Mouse (Mus musculus): ENCODE results near the gene Dph6. TPM values are rescaled to one million over a fixed set of nuclear protein-coding genes. Genes with fewer than 3 reads are reported as not detected.
"Not testable (repeated sequence)": the region's sequence is repeated elsewhere in the genome, so short reads cannot be mapped to it uniquely, and the experiment has no call there.

Dph6 gene
- polyA plus RNA-seq, 1 experiment from 2014 or later: 16.1 TPM

DNA sequence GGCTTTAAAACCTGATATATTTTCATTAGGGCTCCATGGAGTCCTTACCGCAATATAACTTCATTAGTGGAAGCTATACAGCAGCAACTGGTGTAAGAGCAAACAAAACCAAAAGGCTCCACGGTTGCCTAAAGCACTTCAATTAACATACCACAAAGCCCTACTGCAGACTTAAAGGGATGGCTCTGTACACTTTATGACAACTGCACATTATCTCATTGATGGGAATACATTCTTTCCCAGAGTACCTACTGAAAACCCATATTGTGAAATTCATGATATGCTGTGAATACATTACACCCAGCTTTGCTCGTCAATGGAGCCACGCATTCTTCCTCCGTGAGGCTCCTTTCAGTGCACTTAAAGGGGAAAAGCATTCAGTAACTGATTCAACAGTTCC lies 8.5 kb downstream of the Dph6 start:
- Histone ChIP-seq H3K36me3 (ENCODE audit: control insufficient read depth, insufficient read depth, low read length) (0 out of 2 replicates have a peak, but pooled peaks cover 2% of the 10 kb centered on the region), H3K4me1 (ENCODE audit: control insufficient read depth, insufficient read depth, low read length) (no peaks in the 10 kb centered on the region; the same call in 1 of the 2 replicates), H3K9me3 (replicated peaks; ENCODE audit: control insufficient read depth, low read length) (no peaks in the 10 kb centered on the region), H3K27me3 (replicated peaks; ENCODE audit: control insufficient read depth, insufficient read depth, low read length) (no peaks in the 10 kb centered on the region), H3K27ac (ENCODE audit: low read depth, low read length) (no peak overlapping the region), H3K4me3 (ENCODE audit: low read depth, low read length) (no peak overlapping the region), H3K9ac (ENCODE audit: low read length) (no peak overlapping the region), H3K4me2 (ENCODE audit: low read length) (no peak overlapping the region)
- ATAC-seq (peak; percentile 55; the same call in 1 of the 2 replicates), DNase-seq (ENCODE audit: low spot score) (peak; percentile 43)
- WGBS: 8% methylated on average over 5 of the region's 5 CpGs

DNA sequence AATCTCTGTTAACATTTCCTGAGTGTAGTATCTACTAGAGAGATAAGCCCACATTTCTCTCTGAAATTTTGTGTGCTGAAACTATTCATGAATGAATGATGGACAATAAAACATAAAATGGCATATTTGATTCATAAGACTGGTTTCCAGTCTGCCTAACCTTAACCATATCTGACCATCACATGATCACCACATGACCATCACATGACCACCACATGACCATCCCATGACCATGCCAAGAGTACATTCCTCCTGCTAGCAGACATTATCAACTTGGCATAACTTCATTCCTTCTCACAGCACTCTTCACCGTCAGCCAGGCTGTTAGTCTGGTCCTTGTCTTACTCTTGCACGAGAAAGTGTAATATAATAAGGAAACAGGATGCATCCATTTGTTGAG lies 10.9 kb downstream of the Dph6 start:
- Histone ChIP-seq H3K4me3 (ENCODE audit: low read depth, low read length) (no peak overlapping the region), H3K27me3 (replicated peaks; ENCODE audit: control insufficient read depth, insufficient read depth, low read length) (no peaks in the 10 kb centered on the region), H3K9me3 (replicated peaks; ENCODE audit: control insufficient read depth, low read length) (no peaks in the 10 kb centered on the region), H3K4me2 (ENCODE audit: low read length) (no peak overlapping the region), H3K4me1 (ENCODE audit: control insufficient read depth, insufficient read depth, low read length) (no peaks in the 10 kb centered on the region; the same call in 1 of the 2 replicates), H3K27ac (ENCODE audit: low read depth, low read length) (no peak overlapping the region), H3K9ac (ENCODE audit: low read length) (no peak overlapping the region), H3K36me3 (ENCODE audit: control insufficient read depth, insufficient read depth, low read length) (0 out of 2 replicates have a peak, but pooled peaks cover 2% of the 10 kb centered on the region)
- no peak for ATAC-seq
- WGBS: 99% methylated on average over 2 of the region's 2 CpGs
- DNase-seq (ENCODE audit: low spot score): no peak

- 19% methylated on average over 4 of the region's 4 CpGs for WGBS
Measured at GRCm38 (mm10) chr2:114624683-114625082, 30.1 kb downstream of the Dph6 start.

GRCm38 (mm10) chr2:114622550-114622939 lies 32.2 kb downstream of the Dph6 start:
- no peaks in the 10 kb centered on the region for H3K9me3 ChIP-seq (replicated peaks; ENCODE audit: control insufficient read depth, low read length)
- ATAC-seq (peak; percentile 79), DNase-seq (ENCODE audit: low spot score) (no peak)
- WGBS: 0% methylated on average over 2 of the region's 2 CpGs
- H3K4me2 ChIP-seq (ENCODE audit: low read length): no peak overlapping the region
- H3K27me3 ChIP-seq (replicated peaks; ENCODE audit: control insufficient read depth, insufficient read depth, low read length): no peaks in the 10 kb centered on the region
- H3K4me3 ChIP-seq (ENCODE audit: low read depth, low read length): no peak overlapping the region
- no peaks in the 10 kb centered on the region for H3K36me3 ChIP-seq (ENCODE audit: control insufficient read depth, insufficient read depth, low read length)
- peak overlapping the region; percentile 63 for H3K27ac ChIP-seq (ENCODE audit: low read depth, low read length)
- peaks cover 11% of the 10 kb centered on the region for H3K4me1 ChIP-seq (ENCODE audit: control insufficient read depth, insufficient read depth, low read length)
- no peak overlapping the region for H3K9ac ChIP-seq (ENCODE audit: low read length)

More at GRCm38 (mm10) chr2:114624683-114625082, 30.1 kb downstream of the Dph6 start:
- H3K4me2 ChIP-seq (ENCODE audit: low read length): 0 out of 2 replicates have a peak overlapping the region, but pooled peaks have one; percentile 8
- no peak overlapping the region for H3K4me3 ChIP-seq (ENCODE audit: low read depth, low read length)
- no peak overlapping the region for H3K27ac ChIP-seq (ENCODE audit: low read depth, low read length)
- H3K27me3 ChIP-seq (replicated peaks; ENCODE audit: control insufficient read depth, insufficient read depth, low read length): no peaks in the 10 kb centered on the region
- peak overlapping the region; percentile 6; the same call in 1 of the 2 replicates for H3K9ac ChIP-seq (ENCODE audit: low read length)
- no peak for DNase-seq (ENCODE audit: low spot score)
- peaks cover 11% of the 10 kb centered on the region for H3K4me1 ChIP-seq (ENCODE audit: control insufficient read depth, insufficient read depth, low read length)
- H3K36me3 ChIP-seq (ENCODE audit: control insufficient read depth, insufficient read depth, low read length): no peaks in the 10 kb centered on the region
- no peak for ATAC-seq
- no peaks in the 10 kb centered on the region for H3K9me3 ChIP-seq (replicated peaks; ENCODE audit: control insufficient read depth, low read length)

DNA sequence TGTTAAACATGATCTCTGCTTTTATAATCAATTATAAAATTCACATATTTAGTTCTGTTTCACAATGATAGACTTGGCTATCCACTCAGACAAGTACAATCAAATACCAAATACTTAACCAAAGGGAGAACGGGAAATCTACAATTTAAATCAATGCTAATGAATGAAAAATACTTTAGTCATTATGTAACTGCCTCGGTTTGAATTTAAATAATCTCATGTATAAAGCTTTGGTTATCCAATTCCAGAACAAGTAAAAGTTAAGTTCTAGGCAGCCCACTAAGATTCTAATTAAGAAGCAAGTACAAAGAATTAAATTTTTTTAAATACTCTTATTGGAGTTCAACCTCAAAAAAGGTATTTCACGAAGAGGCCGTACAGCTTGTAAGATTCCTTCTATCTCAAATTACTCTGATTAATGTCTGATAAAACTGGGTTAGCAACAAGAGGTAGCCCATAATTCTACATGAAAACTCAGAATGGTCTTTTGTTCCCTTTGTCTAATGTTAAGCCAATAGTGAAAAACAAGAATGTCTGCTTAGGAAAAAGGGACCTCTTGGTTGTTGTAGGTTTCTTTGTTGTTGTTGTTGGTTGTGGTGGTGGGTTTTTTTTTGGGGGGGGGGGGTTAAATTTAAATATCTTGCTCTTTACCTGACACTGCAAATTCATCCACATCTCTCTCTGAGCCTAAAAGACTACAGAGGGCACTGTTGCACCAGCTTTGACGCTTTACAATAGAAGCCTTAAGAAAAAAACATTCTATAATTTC lies 32.8 kb downstream of the Dph6 start:
- H3K27ac ChIP-seq (ENCODE audit: low read depth, low read length): peak overlapping the region; percentile 63; the same call in 1 of the 2 replicates
- 5% methylated on average over 5 of the region's 5 CpGs for WGBS
- no peak overlapping the region for H3K4me2 ChIP-seq (ENCODE audit: low read length)
- no peaks in the 10 kb centered on the region for H3K9me3 ChIP-seq (replicated peaks; ENCODE audit: control insufficient read depth, low read length)
- H3K4me1 ChIP-seq (ENCODE audit: control insufficient read depth, insufficient read depth, low read length): peaks cover 11% of the 10 kb centered on the region
- DNase-seq (ENCODE audit: low spot score) (peak; percentile 90), ATAC-seq (peak; percentile 86)
- no peaks in the 10 kb centered on the region for H3K27me3 ChIP-seq (replicated peaks; ENCODE audit: control insufficient read depth, insufficient read depth, low read length)
- no peak overlapping the region for H3K9ac ChIP-seq (ENCODE audit: low read length)
- H3K4me3 ChIP-seq (ENCODE audit: low read depth, low read length): no peak overlapping the region
- no peaks in the 10 kb centered on the region for H3K36me3 ChIP-seq (ENCODE audit: control insufficient read depth, insufficient read depth, low read length)

DNA sequence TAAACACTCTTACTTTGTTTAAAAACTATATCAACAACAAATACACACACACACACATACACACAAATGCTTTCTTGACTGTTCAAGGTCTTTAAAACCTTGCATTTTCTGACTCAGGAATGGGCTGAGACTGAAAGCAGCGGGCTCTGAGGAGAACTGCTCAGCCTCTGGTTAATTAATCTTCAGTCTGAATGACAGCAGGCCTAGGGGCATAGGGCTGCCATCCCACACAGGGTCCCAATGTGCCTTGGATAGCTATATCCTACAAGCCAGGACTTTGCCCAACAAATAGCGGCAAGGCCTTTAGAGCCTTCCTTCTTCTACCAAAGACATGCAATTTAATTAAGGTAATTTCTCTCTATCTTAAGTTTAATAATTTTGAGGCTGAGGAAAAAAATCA lies 43.2 kb downstream of the Dph6 start:
- no peaks in the 10 kb centered on the region for H3K9me3 ChIP-seq (replicated peaks; ENCODE audit: control insufficient read depth, low read length)
- 15% methylated on average over 2 of the region's 2 CpGs for WGBS
- H3K36me3 ChIP-seq (ENCODE audit: control insufficient read depth, insufficient read depth, low read length): no peaks in the 10 kb centered on the region
- ATAC-seq (peak; percentile 75), DNase-seq (ENCODE audit: low spot score) (peak; percentile 69)
- H3K27ac ChIP-seq (ENCODE audit: low read depth, low read length): no peak overlapping the region
- no peak overlapping the region for H3K9ac ChIP-seq (ENCODE audit: low read length)
- peaks cover 10% of the 10 kb centered on the region for H3K4me1 ChIP-seq (ENCODE audit: control insufficient read depth, insufficient read depth, low read length)
- H3K27me3 ChIP-seq (replicated peaks; ENCODE audit: control insufficient read depth, insufficient read depth, low read length): no peaks in the 10 kb centered on the region
- H3K4me2 ChIP-seq (ENCODE audit: low read length): no peak overlapping the region
- H3K4me3 ChIP-seq (ENCODE audit: low read depth, low read length): no peak overlapping the region

- no peak overlapping the region for H3K9ac ChIP-seq (ENCODE audit: low read length)
- no peak overlapping the region for H3K4me2 ChIP-seq (ENCODE audit: low read length)
- no peaks in the 10 kb centered on the region for H3K36me3 ChIP-seq (ENCODE audit: control insufficient read depth, insufficient read depth, low read length)
- H3K27me3 ChIP-seq (replicated peaks; ENCODE audit: control insufficient read depth, insufficient read depth, low read length): no peaks in the 10 kb centered on the region
- ATAC-seq (peak; percentile 80), DNase-seq (ENCODE audit: low spot score) (peak; percentile 65)
- peak overlapping the region; percentile 58; the same call in 1 of the 2 replicates for H3K27ac ChIP-seq (ENCODE audit: low read depth, low read length)
- no peak overlapping the region for H3K4me3 ChIP-seq (ENCODE audit: low read depth, low read length)
- H3K9me3 ChIP-seq (replicated peaks; ENCODE audit: control insufficient read depth, low read length): no peaks in the 10 kb centered on the region
- 0% methylated on average over 2 of the region's 2 CpGs for WGBS
- H3K4me1 ChIP-seq (ENCODE audit: control insufficient read depth, insufficient read depth, low read length): peaks cover 10% of the 10 kb centered on the region
Measured at GRCm38 (mm10) chr2:114610110-114610509, 44.7 kb downstream of the Dph6 start.

DNA sequence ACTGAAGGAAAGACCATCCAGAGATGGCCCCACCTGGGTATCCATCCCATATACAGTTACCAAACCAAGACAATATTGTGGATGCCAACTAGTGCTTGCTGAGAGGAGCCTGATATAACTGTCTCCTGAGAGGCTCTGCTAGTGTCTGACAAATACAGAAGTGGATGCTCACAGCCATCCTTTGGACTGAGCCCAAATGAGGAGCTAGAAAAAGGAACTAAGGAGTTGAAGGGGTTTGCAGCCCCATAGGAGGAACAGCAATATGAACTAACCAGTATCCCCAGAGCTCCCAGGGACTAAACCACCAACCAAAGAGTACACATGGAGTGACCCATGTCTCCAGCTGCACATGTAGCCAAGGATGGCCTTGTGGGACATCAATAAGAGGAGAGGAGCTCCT lies 49.6 kb downstream of the Dph6 start:
- ATAC-seq; H3K36me3 ChIP-seq (ENCODE audit: control insufficient read depth, insufficient read depth, low read length); H3K4me3 ChIP-seq (ENCODE audit: low read depth, low read length); H3K4me1 ChIP-seq (ENCODE audit: control insufficient read depth, insufficient read depth, low read length); H3K9ac ChIP-seq (ENCODE audit: low read length); H3K27ac ChIP-seq (ENCODE audit: low read depth, low read length); DNase-seq (ENCODE audit: low spot score); H3K9me3 ChIP-seq (replicated peaks; ENCODE audit: control insufficient read depth, low read length); H3K4me2 ChIP-seq (ENCODE audit: low read length); H3K27me3 ChIP-seq (replicated peaks; ENCODE audit: control insufficient read depth, insufficient read depth, low read length): not testable (repeated sequence)

DNA sequence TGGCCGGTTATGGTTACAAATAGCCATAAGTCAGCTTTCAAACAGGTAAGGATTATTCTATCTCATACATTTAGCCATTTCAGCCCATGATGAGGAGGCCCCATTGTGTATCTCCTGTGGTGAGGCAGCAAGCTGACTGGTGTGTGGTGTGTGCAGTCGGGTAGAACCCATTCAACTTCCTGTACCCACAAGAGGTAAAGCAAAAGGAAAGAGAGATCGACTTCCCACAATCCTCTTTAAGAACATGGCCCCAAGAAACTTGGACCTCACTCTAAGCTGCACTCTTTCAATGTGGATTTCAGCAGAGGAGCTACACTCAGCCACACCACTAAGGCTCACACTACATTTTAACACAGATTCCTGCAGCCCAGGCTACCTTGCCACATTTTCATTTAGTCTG lies 53.6 kb downstream of the Dph6 start:
- Histone ChIP-seq H3K36me3 (ENCODE audit: control insufficient read depth, insufficient read depth, low read length) (no peaks in the 10 kb centered on the region), H3K4me1 (ENCODE audit: control insufficient read depth, insufficient read depth, low read length) (no peaks in the 10 kb centered on the region), H3K4me2 (ENCODE audit: low read length) (no peak overlapping the region), H3K4me3 (ENCODE audit: low read depth, low read length) (no peak overlapping the region), H3K9me3 (replicated peaks; ENCODE audit: control insufficient read depth, low read length) (no peaks in the 10 kb centered on the region), H3K9ac (ENCODE audit: low read length) (no peak overlapping the region), H3K27ac (ENCODE audit: low read depth, low read length) (no peak overlapping the region), H3K27me3 (replicated peaks; ENCODE audit: control insufficient read depth, insufficient read depth, low read length) (no peaks in the 10 kb centered on the region)
- ATAC-seq (no peak), DNase-seq (ENCODE audit: low spot score) (no peak)
- WGBS: 93% methylated on average over 3 of the region's 3 CpGs
